Mouse (Mus musculus) forelimb bud, embryonic 11.5 days (tissue): ENCODE results near the gene Gm4724.
"Not testable (repeated sequence)": the region's sequence is repeated elsewhere in the genome, so short reads cannot be mapped to it uniquely, and the experiment has no call there.

Source experiments
- DNase-seq: peaks from one replicate; pipeline ENCODE4 v3.0.0-alpha.2; 2012; ENCODE audit warnings: low read depth, low spot score

Gm4724 gene

GRCm38 (mm10) chr2:175435707-175436106 lies at the start of gene Gm4724:
Gm4724 (minus strand) TSS chr2:175435807.
- DNase-seq: not testable (repeated sequence)

- DNase-seq: not testable (repeated sequence)
Observed at GRCm38 (mm10) chr2:175469685-175470084, 34.1 kb upstream of the Gm4724 start, which contains the start of gene Zfp965. Zfp965 (plus strand) TSS chr2:175469985.
